Mouse (Mus musculus) ovary, adult 18-20 months (tissue): ENCODE data around the gene Plekha8.

ENCODE experiments used
- DNase-seq: peaks from one replicate; pipeline ENCODE4 v3.0.0; 2022; ENCODE audit warnings: low spot score, mixed read lengths

Plekha8 gene

DNA sequence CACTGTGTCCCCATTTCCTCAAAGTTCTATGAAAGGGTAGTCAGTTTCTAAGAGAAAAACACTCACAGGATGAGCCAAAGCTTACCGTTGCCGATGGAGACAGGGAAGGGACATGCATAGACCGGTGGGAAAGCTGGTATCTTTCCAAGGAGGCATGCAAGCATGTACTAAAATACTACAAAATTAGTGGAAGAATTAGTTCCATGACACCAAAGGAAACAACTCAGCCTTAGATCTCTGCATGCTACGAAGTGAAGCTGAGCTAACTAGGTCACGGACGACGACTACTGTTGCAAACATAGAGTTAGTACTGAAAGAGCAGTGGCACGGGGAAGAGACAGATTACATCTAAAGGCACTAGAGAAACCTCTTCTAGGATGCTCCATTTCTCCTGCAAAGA is 8.0 kb upstream of the Plekha8 start:
- DNase-seq, result no peak

DNA sequence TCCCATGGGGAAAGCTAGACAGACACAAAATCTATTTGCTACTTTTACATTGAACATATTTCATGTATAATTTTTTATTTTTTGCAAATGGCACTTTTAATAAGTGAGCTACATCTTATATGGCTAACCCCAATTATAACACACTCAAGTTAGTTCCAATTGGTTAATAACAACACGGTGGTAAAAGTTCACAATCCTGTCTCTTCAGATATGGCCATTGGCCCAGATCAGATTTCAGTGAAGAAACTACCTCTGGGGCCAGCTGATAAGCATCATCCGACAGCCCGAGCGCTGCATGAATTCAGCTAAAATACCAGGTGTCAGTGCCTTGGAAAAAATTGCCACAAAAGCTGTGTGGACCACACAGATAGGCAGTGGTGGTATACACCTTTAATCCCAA is 7.2 kb upstream of the Plekha8 start:
- no peak for DNase-seq

DNA sequence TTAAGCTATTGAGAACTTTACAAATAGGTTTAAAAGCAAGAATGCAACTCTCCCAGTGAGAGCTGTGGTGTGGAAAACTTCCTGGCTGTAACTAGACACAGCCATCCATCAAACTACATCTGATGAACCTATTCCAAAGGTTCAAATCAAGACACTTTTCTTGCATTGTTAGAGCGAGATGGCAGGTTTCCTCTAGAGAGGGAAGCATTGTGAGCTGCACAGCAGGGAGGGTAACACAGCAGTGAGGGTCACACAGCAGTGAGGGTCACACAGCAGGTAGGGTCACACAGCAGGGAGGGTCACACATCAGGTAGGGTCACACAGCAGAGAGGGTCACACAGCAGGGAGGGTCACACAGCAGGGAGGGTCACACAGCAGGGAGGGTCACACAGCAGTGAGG is 6.7 kb upstream of the Plekha8 start:
- DNase-seq, result no peak

DNA sequence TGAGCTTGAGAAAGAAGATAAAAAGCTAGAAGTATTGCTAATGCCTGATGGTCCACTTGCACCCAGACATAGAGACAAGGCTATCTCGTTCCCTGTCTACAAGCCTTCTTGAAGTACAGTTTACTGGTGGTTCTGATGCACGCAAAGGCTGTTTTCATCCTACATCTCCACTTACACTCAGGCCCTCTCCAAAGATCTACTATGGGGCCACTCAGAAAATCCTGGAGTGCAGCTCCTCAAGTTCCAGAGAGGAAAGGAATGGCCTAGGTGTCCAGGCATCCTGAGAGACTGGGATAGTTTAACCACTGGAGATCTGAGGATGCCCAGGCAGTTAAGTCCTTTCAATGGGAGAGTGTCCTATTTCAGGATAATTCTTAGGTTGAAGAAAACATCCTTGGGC is 4.2 kb upstream of the Plekha8 start:
- no peak for DNase-seq

DNA sequence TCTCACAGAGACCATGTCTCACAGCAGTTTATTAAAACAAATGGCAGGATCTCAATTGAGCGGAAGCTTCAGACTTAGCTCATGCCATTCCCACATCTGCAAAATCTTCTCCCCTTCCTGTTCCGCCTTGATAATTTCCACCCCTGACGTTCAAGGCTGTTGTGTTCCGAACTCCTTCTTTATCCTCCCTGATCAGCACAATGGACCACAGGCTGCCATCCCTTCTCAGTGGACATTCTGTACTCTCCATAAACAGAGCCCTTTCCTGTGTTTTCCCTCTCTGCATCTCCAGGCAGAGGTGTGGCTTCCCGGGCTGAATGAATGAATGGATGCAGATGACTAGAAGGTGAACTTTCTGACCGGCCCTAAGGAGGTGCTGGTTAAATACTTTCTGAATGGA is 3.1 kb upstream of the Plekha8 start:
- DNase-seq, result no peak

DNA sequence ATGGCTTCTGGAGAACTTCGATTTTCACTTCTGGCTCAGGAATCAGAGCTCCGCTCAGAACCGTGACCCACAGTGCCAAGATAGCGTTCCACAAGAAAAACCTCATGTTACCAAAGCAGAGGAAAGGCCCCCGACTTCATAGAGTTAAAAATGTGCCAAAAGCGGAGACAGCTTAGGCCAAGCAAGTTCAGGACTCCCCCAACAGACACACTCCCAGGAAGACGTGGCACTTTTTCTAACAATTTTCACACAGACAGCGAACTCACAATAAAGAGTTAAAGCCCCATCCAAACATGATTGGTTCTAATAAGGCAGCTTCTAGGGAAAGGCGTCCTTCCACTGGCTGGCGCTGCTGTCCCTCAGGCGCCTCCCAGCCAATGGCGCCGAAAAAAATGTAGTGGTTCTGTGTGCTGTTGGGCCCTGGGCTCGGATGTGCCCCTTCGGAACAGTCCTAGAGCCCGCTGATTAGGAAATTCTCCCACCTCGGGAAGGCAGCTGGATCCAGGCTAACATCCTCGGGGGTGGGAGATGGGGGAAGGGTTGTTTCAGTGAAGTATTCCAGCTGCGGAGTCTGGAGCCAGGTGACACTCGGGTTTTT is 1.9 kb upstream of the Plekha8 start:
- DNase-seq, result peak; percentile 91

DNA sequence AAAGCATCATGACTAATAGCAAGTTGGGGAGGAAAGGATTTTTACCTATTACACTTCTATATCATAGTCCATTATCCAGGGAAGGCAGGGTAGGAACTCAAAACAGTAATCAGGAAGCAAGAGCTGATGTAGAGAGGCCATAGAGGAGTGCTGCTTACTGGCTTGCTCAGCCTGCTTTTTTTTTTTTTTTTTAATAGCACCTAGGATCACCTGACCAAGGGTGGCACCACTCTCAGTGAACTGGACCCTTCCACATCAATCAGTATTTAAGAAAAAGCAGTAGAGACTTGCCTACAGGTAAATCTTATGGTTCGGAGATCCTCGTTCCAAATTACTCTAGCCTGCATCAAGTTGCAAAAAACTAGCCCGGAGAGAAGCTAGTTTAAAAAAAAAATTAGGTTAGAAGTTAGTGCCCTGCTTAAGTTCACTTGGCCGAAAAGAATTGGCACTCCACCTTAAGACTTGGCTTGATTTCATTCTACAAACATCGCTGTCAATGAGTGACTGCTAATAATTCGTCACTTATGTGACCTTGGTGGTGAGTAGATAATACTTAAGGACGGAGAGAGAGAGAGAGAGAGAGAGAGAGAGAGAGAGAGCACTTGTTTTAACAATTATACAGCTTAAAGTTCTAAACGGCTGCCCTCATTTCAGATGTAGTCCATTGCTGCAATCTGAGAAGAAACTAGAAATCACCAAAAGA is 994 bp upstream of the Plekha8 start:
- no peak for DNase-seq

DNA sequence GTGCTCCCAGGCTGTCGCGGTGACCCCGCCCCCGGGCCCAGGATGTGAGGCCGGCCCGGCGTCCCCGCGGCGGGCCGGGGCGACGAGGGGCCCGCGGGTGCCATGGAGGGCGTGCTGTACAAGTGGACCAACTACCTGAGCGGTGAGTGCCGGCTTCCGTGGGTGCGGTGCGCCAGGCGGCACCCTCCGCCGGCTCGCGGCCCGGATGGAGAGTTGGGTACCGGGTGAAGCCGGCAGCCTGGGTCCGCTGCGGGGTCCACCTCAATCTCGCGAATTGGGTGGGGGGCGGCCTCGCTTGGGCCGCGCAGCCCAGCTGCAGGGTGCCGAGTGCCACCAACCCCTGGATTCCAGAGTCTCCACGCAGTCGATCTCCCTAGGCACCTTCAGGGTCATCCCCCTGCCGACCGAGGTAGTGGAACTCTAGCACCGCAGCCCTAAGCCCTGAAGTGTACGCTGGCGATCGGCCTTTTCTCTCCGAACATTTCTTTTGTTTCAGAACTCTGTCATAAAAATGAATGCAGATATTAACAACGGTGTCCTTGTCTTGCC is 493 bp downstream of the Plekha8 start:
- no peak for DNase-seq

DNA sequence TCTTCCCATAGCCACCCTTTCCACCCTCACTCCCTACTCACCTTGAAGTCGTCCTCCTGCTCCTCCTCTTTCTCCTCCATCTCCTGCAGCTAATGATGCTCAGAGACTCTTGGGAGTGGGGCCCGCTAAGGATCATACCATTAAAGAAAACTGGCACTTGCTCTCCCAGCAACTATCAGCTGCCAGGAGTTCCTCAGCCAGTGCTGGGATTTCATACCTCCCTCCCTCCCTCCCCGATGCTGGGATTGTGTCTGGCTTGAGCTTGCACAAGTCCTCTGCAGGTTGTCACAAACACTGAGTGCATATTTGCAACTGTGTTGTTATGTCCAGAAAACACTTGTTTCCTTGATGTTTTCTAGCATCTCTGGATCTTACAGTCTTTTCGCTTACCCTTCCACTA is 2.3 kb downstream of the Plekha8 start, which contains the start of gene Fkbp14:
Gene Fkbp14, minus strand, starts transcription at position 101 of the 400 bp plus-strand sequence.
- no peak for DNase-seq

DNA sequence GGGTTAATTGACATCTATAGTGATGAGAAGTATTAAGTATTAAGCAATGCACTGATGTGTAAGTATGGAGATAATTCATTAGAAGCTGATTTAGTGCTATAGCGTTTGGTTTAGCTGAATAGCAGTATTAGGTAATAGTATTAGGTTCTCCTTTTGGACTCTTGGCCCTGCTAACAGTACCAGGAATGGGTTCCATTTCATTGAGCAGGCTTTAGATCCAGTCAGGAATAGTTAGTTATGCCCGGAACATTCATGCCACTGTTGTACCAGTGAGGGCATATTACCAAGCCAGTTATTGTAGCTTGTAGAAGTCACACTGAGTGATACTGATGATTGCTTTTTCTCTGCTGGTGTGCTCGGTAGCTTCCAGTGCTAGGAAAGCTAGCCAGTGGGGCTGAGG is 2.8 kb downstream of the Plekha8 start:
- no peak for DNase-seq

DNA sequence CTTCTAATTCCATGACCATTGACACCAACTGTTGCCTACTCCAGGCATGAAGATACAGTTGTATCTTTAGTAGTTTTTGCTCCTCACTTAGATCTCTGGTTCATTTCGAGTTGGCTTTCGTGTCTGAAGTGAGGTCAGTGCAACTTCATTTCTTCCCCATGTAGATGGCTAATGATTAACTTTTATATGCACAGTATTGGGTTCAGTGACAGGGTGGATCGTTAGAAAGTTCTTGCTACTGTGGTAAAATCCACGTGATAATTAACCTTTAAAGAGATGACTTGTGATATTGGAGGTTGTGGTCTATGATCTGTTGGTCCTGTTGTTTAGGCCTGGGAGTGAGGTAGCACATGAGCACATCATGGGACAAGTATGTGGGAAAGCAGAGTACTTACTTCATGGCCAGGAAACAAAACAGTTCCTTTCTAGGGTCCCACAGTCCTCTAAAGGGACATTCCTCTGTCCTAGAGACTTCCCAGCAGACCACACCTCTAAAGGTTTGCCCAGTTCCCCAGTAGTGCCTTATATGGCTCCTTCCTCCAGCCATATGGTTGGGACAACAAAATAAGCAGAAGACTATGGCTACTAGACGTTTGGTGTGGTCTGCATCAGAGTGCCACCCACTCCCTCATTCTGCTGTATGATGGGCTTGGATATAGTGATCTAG is 5.9 kb downstream of the Plekha8 start:
- no peak for DNase-seq

DNA sequence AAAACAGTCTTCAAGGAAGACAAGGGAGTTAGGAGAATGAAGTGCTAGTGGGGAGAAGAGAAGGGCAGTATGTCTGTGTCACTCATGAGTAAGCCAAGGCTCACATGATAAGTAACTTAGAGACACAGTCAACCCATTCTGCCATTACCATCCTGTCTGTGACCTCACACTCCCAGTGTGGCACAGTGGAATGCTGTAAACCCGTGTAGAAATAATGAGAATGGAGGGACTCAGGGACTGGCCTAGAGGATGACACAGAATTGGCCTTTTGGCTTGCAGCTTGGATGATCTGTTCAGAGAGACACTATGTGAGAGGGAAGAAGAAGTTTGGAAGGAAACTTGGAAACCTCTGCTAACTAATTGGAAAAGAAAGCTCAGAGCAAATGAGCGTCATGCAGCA is 8.0 kb downstream of the Plekha8 start:
- no peak for DNase-seq

DNA sequence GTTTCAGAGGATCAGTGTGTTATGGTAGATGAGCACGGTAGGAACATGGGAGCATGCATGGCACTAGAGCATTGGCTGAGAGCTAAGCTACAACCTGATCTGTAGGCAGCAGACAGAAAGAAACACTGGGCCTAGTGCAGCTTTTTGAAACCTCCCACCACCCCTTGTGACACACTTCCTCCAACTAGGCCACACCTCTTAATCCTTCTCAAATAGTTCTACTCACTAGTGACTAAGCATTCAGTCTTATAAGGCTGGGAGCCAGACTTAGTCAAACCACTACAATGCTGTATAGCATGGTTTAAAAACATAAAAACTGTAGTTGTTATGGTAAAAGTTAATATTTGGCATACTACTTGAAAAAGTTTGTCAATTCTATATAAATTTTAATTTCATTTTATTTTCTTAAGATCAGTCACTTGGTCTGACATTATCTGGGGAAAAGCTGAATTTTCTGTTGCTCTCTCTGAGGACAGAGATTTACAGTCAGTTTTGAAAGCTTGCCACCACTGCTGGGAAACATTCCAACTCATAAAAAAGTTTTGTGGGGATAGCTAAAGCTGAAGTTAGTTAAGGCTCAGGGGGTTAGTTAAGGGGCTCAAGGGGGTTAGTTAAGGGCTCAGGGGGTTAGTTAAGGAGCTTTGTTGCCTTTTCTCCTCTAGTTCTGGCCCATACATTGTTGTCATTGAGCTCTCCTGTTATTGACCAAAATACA is 9.2 kb downstream of the Plekha8 start:
- DNase-seq, result no peak

DNA sequence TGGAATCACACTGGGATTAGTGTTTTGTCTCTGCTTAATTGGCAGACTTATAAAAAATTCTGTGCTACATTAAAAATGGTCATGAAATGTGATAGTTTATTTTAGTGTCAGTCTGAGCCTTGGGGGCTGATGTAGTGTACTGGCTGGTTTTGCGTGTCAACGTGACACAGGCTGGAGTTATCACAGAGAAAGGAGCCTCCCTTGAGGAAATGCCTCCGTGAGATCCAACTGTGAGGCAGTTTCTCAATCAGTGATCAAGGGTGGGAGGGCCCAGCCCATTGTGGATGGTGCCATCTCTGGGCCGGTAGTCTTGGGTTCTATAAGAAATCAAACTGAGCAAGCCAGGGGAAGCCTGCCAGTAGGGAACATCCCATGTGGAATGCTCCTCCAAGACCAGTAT is 11.3 kb downstream of the Plekha8 start:
- peak; percentile 44 for DNase-seq

DNA sequence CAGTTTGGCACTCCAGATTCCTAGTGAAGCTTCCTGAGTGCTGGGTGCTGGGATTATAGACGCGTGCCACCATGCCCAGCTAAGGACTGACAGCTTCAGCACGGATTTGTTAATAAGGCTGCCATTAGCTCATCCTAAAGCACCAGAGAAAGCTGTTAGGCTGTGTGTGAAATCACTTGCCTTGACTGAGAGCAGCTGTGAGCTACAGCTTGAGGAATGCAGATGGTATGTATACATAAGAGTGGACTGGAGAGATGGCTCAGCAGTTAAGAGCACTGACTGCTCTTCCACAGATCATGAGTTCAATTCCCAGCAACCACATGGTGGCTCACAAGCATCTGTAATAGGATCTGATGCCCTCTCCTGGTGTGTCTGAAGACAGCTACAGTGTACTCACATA is 22.5 kb downstream of the Plekha8 start:
- DNase-seq, result no peak

DNA sequence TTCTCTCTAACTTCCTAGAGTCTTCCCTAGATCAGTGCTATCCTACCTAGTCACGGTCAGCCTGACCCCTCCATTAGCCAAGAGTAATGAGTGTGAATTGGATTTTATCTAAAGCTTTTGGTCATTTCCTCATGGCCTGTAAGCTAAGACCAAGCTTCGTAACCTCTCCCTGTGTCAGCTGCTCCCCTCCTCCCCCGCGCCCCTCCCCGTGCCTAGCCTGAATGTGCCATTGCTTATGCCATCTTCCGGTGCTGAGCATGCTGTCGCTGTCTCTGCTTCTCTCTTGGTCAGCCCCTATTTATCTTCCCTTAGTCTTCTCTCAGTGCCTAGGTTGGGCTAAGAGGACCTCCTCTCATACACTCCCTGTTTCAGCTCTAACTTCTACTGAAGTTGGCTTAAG is 24.6 kb downstream of the Plekha8 start:
- no peak for DNase-seq

DNA sequence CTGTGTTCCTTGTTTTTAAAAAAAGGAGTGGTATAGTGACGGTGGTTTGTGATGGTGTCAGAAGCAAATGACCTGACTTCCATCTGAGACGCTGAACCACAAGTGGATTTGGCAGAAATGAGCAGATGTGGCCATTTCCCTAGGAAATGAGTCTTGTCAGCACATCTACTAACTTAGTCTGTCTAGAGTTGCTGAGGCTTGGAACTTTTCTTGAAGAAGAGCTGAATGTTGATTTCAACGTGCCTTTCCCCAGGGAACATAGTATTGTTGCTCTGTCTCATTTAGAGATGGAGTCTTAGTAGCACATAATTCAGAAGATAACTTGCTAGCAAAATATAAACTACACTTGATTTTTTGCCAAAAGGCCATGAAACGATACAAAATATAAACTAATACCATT is 25.4 kb downstream of the Plekha8 start:
- DNase-seq, result no peak

DNA sequence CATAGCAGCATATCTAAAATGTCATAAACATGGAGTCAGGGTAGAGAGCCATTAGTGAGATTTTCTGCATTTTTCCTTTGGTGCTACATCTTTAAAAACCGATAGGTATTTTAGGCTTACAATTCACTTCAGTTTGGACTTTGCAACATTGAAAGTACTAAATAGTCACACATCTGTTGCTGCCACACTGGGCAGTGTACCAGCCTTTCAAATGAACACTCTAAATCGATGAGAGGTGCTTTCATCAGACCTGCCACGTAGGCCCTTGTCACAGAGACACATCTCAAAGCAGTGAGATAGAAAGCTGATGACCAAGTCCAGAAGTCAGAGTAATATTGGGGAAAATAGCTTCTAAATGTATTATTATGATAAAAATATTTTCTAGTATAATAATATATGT is 33.5 kb downstream of the Plekha8 start:
- DNase-seq, result no peak

DNA sequence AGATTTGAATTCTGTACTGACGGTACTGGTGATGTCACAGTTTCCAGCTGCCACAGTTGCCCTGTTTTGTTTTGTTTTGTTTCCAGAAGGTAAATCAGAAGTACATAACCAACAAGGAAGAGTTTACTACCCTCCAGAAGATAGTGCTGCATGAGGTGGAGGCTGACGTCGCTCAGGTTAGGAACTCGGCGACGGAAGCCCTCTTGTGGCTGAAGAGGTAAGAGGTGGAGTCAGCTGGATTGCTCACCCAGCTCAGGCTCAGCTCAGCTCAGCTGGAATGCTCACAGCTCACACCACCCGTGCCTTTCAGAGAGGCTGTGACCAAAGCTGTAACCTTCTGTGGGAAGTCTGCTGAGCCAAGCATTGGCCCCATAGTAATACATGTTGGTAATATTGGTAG is 34.8 kb downstream of the Plekha8 start:
- no peak for DNase-seq

DNA sequence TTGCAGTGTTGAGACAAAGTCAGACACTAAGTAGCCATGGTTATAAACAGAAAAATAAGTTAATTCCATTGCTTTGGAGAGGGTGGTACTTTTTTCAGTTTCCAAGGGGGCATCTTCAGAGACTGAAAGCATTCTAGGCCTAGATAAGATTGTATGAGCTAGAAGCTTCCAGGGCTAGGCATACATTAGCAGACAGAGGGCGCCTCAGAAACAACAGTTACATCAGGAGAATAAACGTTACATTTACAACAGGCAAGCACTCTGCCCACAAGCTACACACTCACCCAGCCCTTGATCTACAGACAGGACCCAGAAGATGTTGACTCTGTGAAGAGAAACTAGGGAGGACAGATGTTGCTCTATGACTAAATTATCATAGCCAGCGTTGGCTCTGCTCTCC is 36.6 kb downstream of the Plekha8 start:
- DNase-seq, result no peak

DNA sequence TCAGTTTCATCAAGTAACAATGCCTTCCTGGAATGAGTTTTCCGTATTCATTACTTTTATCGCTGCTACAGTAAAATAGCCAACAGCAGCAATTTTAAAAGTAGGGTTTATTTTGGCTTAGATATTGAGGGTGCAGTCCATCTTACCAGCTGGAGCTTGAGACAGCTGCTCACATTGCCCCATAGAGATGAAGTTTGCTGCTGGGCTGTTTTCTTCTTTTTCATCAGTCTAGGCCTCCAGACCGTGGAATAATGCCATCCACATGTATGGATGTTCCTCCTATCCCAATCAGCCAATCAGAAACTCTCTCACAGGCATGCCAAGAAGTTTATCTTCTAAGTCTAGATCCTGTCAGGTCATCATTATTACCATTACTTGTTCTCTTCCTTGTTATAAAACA is 45.0 kb downstream of the Plekha8 start:
- no peak for DNase-seq

DNA sequence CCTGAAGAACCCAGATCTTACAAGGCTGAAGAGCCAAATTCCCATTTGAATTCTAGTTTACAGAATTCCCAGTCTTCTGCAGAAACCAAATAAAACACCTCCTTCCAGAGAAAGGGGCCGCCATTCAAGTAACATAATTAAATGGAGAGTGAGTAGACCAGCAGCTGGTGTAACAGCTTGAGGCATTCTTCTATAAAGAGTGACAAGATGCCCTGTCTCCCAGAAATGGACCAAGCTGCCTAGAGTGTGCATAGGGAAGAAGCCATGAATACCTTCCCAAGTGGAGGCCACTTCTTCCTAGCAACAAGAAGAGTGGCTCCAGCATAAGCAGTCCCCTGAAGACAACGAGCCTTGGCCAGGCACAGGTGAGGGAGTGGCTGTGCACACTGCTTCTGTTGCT is 47.0 kb downstream of the Plekha8 start:
- no peak for DNase-seq

DNA sequence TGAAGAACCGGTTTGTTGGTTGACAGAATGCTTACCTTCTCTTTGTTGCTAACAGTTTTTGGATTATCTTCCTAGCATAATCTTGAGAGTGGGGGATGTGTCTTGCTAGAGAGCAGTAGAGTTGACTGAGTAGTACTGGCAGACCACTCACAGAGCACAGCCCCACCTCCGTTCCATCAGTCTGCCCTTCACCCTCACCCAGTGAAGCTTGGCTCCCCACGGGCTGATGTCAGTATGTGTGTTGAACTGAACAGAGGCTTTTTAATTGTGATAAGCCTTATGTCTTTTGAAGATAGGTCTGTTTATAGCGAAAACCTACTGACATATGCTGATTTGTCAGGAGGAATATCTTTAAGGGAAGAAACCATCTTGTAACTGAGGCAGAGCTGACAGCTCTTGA is 48.3 kb downstream of the Plekha8 start:
- no peak for DNase-seq
